Mouse (Mus musculus) ES-E14 (cell line): ENCODE measurements around the gene Scamp3.

Experiments used
- CHD2 ChIP-seq: IDR thresholded peaks from 2 replicates; pipeline ENCODE4 v1.6.1; 2014; ENCODE audit warnings: mild to moderate bottlenecking, low read depth, low read length, inconsistent platforms
- HCFC1 ChIP-seq: IDR thresholded peaks from 2 replicates; pipeline ENCODE4 v1.6.1; 2012; ENCODE audit warnings: low read length, inconsistent platforms, borderline replicate concordance; ENCODE audit not compliant: insufficient read depth
- MAFK ChIP-seq: IDR thresholded peaks from 2 replicates; pipeline ENCODE4 v1.6.1; 2014; ENCODE audit warnings: mild to moderate bottlenecking, low read depth, low read length, inconsistent platforms; ENCODE audit not compliant: insufficient read depth

DNA sequence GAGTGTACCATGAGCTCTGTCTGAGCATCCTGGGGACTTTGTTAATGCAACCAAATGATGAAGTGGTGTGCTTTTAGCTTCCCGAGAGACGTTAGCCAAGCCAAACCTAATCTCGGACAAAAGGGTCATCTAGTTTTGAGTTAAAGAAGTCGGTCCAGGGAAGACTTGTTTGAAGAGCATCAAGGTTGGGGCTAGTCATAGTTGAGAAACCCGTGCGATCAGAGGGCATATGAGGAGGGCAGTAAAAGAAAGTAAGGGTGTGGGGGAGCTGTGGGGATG lies 773 bp downstream of the Scamp3 start:
- TF ChIP-seq CHD2 = no peak
- TF ChIP-seq HCFC1 = no peak
- TF ChIP-seq MAFK = no peak
